Mouse (Mus musculus) Muller cell, postnatal 12 days (primary cell): ENCODE measurements around the gene Noc3l.

Experiments used
- DNase-seq: peaks from one replicate; pipeline ENCODE4 v3.0.0-alpha.2; 2015; ENCODE audit errors: inconsistent ontology term

Noc3l gene

GRCm38 (mm10) chr19:38818766-38819426 is at the start of gene Noc3l:
Gene Noc3l, minus strand, starts transcription at chr19:38819237.
- DNase-seq, result peak; percentile 96

DNA sequence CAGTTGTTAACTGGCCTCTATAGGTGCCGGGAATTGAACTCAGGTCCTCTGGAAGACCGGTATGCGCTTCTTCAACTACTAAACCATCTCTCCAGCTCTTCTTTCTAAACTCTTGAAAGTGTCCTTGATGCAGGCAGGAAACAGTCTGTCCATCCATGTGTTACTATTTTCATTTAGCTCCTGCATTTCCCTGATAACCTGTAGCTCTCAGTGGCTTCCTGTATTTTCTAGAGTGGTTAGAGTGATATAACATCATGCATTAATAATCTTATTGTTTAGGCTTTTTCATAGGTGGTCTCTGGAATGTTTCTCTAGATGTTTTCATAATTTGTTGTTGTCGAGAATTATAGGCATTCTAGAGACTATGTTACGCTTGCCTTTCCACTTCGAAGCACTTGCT is 43.5 kb upstream of the Noc3l start:
- no peak for DNase-seq

- DNase-seq, result no peak
Measured at GRCm38 (mm10) chr19:38858224-38858623, 39.2 kb upstream of the Noc3l start.

- no peak for DNase-seq
Measured at GRCm38 (mm10) chr19:38846373-38846772, 27.3 kb upstream of the Noc3l start.

DNA sequence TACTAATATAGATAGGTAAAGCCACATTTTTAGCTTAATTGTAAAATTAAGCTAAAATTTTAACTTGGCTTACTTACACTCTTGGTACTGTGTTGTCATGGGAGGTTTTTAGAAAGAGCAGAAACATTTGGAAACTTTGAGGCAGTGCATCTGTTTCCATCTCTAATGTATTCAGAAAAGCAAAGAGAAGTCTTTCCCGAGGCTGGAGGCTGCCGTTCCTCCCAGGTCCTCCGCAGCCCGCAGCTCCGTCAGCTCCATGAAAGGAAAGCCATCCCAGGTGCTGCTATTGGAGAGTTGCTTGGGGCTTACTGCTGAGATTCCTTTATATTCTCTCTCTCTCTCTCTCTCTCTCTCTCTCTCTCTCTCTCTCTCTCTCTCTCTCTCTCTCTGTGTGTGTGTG is 25.8 kb upstream of the Noc3l start:
- DNase-seq, result no peak

DNA sequence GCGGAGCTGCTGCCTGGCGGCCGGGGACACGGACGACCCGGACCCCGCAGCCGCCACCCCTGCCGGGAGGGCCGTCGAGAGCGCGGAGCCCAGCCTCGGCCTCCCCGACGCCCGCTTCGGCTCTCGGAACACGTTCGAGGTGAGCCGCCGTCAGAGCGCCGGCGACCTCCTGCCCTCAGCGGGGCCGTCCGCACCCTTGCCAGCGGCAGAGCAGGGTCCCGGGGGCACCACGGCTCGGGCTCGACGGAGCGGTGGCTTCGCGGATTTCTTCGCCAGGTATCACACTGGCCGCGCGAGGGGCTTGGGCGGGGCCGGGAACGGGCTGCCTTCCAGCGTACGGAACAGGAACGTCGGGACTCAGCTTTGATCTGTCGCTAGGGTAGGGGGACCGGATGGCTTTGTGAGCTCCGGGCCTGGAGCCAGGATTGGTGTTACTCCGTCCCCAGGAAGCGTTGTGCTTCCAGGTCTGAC is 18.2 kb upstream of the Noc3l start:
- DNase-seq, result peak; percentile 53

DNA sequence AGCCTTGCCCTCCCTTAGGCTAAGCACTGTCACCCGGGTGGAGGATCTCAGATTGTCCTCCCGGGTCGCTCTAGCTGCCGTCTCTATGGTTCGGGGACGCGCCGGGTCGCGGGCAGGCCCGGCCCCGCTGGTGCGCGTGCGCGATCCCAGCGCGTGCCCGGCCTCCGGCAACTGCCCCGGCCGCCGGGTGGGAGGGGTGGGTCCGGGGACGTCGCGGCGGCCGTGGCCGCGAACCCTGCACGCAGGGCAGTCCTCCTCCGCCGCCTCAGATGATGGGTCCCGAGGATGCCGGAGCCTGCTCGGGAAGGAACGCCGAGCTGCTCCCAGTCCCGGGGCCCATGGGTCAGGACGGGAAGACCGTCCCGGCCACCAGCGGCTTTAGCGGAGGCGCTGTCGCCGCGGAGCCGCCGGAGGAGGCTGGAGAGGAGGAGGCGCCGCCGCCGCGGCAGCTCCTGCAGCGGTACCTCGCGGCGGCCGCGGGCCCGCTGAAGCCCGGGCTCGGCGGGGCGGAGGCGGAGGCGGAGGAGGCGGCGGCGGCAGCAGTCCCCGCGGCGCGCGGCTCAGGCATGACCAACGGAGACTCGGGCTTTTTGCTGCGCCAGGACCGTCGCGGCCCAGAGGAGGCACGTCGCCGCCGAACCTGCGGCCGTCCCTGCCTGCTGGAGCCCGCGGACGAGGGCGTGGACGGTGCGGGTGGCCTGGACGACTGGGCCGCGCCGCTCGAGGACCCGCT is 17.6 kb upstream of the Noc3l start, which contains the start of gene Tbc1d12:
TSS of gene Tbc1d12 (plus strand) at position 142 of the 733 bp plus-strand sequence.
- peak; percentile 93 for DNase-seq

GRCm38 (mm10) chr19:38836084-38836437 is 17.0 kb upstream of the Noc3l start:
- DNase-seq, result no peak

DNA sequence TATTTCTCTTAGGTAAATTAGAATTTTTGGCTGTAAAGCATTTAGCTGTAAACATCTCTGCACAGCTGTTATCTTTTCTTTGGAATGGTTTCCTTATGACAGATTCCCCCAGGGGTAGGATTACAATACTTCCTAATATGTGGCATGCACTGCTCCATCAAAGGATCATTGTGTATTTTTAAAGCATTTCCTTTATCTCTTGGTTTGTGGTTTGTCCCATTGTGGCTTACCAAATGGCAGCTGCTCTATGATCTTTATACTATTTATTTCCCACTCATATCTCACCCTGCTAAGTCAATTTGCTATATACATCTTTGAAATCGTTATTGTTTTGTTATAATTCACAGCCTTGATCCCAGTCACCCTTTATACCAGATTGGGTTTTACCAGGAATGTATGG is 14.2 kb upstream of the Noc3l start:
- peak; percentile 17 for DNase-seq

DNA sequence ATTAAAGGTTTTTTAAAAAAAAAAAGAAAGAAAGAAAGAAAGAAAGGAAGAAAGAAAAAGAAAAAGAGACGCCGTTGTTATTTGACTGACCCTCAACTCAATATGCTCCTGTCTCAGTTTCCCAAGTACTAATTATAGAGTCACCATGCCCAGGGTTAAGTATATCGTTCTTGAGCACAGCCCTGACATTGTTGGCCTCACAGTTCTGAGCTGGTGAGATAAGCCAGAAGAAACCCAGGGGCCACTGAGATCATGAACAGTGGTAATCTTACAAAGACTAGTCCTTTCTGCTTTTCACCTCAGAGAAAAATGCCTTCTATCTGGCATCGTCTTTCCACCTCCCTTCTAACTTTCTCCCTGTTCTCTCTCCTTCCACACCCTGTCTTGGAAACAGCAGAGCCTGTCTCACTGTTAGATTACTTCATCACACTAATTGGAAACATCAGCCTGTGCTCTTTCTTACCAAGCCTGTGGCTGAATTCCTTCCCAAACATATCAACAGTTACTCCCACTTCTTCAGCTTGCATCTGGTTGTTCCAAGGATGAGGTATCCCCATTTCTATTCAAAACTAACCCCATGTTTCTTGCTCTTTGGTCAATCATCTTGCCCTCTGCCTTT is 1.3 kb upstream of the Noc3l start:
- DNase-seq, result no peak

GRCm38 (mm10) chr19:38819427-38819802 is 378 bp upstream of the Noc3l start:
- DNase-seq, result no peak

DNA sequence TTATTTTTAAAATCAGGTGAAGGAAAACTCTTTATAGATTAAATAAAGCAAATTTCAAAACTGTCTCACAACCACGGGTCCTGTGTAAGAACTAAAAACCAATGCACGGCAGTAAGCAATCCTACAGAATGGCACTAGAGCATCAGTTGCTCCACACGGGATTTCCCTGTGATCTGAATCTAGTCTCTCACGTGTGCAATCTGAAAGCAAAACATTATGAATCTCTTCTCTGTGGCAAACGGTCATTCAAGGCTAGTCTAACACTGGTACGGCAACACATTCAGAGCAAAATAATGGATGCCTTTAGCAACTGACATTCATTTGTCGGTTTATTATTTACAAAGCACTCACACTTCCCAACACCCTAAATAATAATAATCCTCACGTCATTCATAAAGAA is 846 bp downstream of the Noc3l start:
- DNase-seq, result no peak

- no peak for DNase-seq
Measured at GRCm38 (mm10) chr19:38798801-38799200, 20.2 kb downstream of the Noc3l start.

GRCm38 (mm10) chr19:38798291-38798690 is 20.7 kb downstream of the Noc3l start:
- no peak for DNase-seq

DNA sequence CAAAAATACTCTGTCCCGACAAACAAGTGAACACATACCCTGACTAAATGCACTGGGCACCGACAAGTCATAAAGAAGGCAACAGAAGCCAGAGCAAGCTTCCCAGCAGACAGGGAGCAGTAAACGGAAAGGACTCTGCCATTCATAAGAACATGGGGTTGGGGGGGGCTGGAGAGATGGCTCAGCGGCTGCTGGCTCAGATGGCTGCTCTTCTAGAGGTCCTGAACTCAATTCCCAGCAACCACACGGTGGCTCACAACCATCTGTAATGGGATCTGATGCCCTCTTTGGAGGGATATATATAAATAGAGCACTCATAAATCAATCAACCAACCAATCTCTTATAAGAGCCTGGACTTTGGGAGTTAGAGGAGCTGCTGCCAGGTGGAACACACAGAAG is 22.5 kb downstream of the Noc3l start:
- no peak for DNase-seq

DNA sequence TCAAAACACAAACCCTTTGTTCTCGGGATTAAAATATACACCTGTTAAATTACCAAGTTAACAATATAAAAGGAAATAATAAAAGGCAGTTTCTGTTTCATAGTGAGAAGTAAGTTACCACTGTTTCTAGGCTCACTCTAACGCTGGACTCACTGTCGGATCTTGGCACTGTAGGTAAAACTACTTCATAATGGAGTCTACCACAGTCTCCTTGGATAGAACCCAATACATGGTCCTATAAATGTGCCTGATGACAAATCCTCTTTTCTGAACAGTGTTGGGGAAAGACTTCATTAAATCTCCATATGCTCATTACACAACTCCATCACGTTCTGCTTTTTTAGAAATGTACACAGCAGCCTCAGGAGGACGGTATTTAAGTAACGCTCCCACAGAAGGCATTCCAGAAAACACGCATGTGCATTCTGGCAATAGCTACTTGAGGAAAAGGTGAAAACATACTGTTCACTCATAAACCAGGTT is 25.4 kb downstream of the Noc3l start:
- DNase-seq, result no peak

DNA sequence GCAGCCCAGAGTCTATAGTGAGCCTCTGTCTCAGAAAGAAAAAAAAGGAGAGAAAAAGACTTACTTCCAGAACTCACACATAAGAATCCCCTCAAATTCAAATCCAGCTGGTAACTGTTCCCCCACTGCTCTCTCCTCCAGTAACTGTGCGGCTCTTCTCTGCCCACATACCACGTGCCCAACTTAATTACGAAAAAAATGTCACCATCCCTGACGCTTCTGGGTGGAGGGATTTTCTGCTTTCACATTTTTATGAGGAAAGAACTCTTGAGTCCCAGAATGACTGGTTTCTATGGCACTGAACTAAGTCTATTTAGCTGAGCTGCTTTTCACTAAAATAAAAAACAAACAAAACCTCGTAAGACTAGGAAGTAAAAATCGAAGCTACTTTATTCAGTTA is 31.3 kb downstream of the Noc3l start:
- no peak for DNase-seq

GRCm38 (mm10) chr19:38783542-38783941 is 35.5 kb downstream of the Noc3l start:
- DNase-seq, result no peak

DNA sequence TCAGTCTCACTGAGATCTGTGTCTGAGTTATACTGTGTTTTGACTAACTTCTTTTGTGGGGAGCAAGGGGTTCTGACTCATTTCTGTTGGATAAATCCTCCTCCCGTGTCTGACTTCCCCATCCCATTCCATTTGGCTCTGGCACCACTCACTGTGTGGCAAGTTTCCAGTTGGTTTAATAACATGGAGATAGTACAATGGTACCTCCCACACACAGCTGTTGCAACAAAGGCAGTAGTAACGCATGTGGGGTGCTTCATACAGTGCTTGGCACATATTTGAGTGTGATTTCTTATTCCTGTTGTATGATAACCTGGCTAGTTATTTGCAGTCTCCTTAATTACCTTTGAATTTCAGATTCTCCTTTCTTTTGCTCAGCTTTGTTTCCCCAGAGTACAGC is 40.2 kb downstream of the Noc3l start:
- DNase-seq, result peak; percentile 89

- DNase-seq, result no peak
Measured at GRCm38 (mm10) chr19:38775548-38775947, 43.5 kb downstream of the Noc3l start.

- no peak for DNase-seq
Measured at GRCm38 (mm10) chr19:38766306-38766705, 52.7 kb downstream of the Noc3l start.

DNA sequence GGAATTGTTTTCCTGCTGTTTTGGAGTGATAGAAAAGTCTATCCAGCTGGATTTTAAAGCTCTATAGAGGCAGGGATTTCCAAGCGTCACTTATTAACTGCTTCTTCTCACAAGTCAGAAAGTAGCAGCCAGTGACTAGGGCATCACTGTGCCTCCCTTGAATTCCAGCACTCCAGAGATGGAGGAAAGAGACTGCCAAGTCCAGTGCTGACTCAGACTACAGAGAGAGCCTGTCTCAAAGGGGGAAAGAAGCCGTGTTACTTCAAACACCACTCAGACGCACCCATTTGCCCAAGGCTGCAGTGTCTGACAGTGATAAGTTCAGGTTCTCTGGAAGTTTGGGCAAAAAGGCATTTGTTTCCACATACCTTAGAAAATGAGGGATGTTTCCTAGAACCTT is 58.6 kb downstream of the Noc3l start:
- DNase-seq, result peak; percentile 33
